Mouse (Mus musculus): ENCODE measurements around the gene Llgl2. TPM values are rescaled to one million over a fixed set of nuclear protein-coding genes. Genes with fewer than 3 reads are reported as not detected.

Llgl2 gene
- total and polyA plus RNA-seq, 3 experiments: 18.4 to 20.3 (median 19.4) TPM

- Histone ChIP-seq H3K4me3 (peak overlapping the region; percentile 95), H3K27ac (peak overlapping the region; percentile 94), H3K79me2 (replicated peaks; ENCODE audit: control insufficient read depth, insufficient read depth, low read length) (peaks cover 4% of the 10 kb centered on the region; the same call in 1 of the 2 replicates), H3K27me3 (ENCODE audit: control insufficient read depth, insufficient read depth, low read length) (no peaks in the 10 kb centered on the region), H3K9ac (ENCODE audit: low read depth, low read length) (peak overlapping the region; percentile 78), H3K36me3 (ENCODE audit: control insufficient read depth, insufficient read depth, low read length) (peaks cover 9% of the 10 kb centered on the region), H3K4me1 (ENCODE audit: control insufficient read depth, insufficient read depth, low read length) (peaks cover 20% of the 10 kb centered on the region)
- 28% methylated on average over 14 of the region's 14 CpGs for WGBS
- peak; percentile 75 to 76 for DNase-seq
- peak; percentile 63 for TF ChIP-seq POLR2A (IDR thresholded peaks at IDR 0.05; ENCODE audit: insufficient read depth, low read depth, low read length)
- 0 out of 2 replicates have a peak, but pooled peaks have one; percentile 22 for TF ChIP-seq EP300 (IDR thresholded peaks at IDR 0.05; ENCODE audit: insufficient read depth, low read depth, low read length)
- no peak for TF ChIP-seq CTCF (IDR thresholded peaks at IDR 0.05)
- intact Hi-C loops (cut with DNase I): loop anchor here (5.0 kb wide), 1 partner anchor 163 kb away; no protein-coding TSS in a partner anchor
These were observed 13.5 kb upstream of the Llgl2 start for GRCm38 (mm10) chr11:115810377-115810776.

- Histone ChIP-seq H3K27me3 (ENCODE audit: control insufficient read depth, insufficient read depth, low read length) (no peaks in the 10 kb centered on the region), H3K27ac (peak overlapping the region; percentile 94), H3K36me3 (ENCODE audit: control insufficient read depth, insufficient read depth, low read length) (peaks cover 6% of the 10 kb centered on the region; the same call in 1 of the 2 replicates), H3K9ac (ENCODE audit: low read depth, low read length) (peak overlapping the region; percentile 78), H3K4me3 (peak overlapping the region; percentile 95), H3K4me1 (ENCODE audit: control insufficient read depth, insufficient read depth, low read length) (peaks cover 18% of the 10 kb centered on the region), H3K79me2 (replicated peaks; ENCODE audit: control insufficient read depth, insufficient read depth, low read length) (peaks cover 4% of the 10 kb centered on the region; the same call in 1 of the 2 replicates)
- intact Hi-C loops (cut with DNase I): loop anchor here (5.0 kb wide), 1 partner anchor 164 kb away; no protein-coding TSS in a partner anchor
- TF ChIP-seq EP300 (IDR thresholded peaks at IDR 0.05; ENCODE audit: insufficient read depth, low read depth, low read length) (no peak), CTCF (IDR thresholded peaks at IDR 0.05) (no peak), POLR2A (IDR thresholded peaks at IDR 0.05; ENCODE audit: insufficient read depth, low read depth, low read length) (no peak)
- WGBS: 27% methylated on average over 20 of the region's 20 CpGs
- DNase-seq: peak in 1 of 2 experiments; percentile 45
These were observed 12.3 kb upstream of the Llgl2 start for GRCm38 (mm10) chr11:115811381-115812093.

GRCm38 (mm10) chr11:115812095-115812494 is 11.8 kb upstream of the Llgl2 start:
- H3K9ac ChIP-seq (ENCODE audit: low read depth, low read length): peak overlapping the region; percentile 78
- peaks cover under 1% of the 10 kb centered on the region; the same call in 1 of the 2 replicates for H3K36me3 ChIP-seq (ENCODE audit: control insufficient read depth, insufficient read depth, low read length)
- H3K4me3 ChIP-seq: peak overlapping the region; percentile 95
- WGBS: 9% methylated on average over 7 of the region's 7 CpGs
- peak; percentile 74 to 77 for DNase-seq
- H3K27me3 ChIP-seq (ENCODE audit: control insufficient read depth, insufficient read depth, low read length): no peaks in the 10 kb centered on the region
- intact Hi-C loops (cut with DNase I): loop anchor here (5.0 kb wide), 1 partner anchor 165 kb away; no protein-coding TSS in a partner anchor
- TF ChIP-seq POLR2A (IDR thresholded peaks at IDR 0.05; ENCODE audit: insufficient read depth, low read depth, low read length): peak; percentile 71; the same call in 1 of the 2 replicates
- TF ChIP-seq CTCF (IDR thresholded peaks at IDR 0.05): no peak
- TF ChIP-seq EP300 (IDR thresholded peaks at IDR 0.05; ENCODE audit: insufficient read depth, low read depth, low read length): peak; percentile 79; the same call in 1 of the 2 replicates
- peaks cover 16% of the 10 kb centered on the region for H3K4me1 ChIP-seq (ENCODE audit: control insufficient read depth, insufficient read depth, low read length)
- peak overlapping the region; percentile 94 for H3K27ac ChIP-seq
- H3K79me2 ChIP-seq (replicated peaks; ENCODE audit: control insufficient read depth, insufficient read depth, low read length): peaks cover 4% of the 10 kb centered on the region; the same call in 1 of the 2 replicates

GRCm38 (mm10) chr11:115812533-115813420 is 11.1 kb upstream of the Llgl2 start:
- no peak for TF ChIP-seq EP300 (IDR thresholded peaks at IDR 0.05; ENCODE audit: insufficient read depth, low read depth, low read length)
- TF ChIP-seq CTCF (IDR thresholded peaks at IDR 0.05): no peak
- TF ChIP-seq POLR2A (IDR thresholded peaks at IDR 0.05; ENCODE audit: insufficient read depth, low read depth, low read length): no peak
- Histone ChIP-seq H3K27ac (peak overlapping the region; percentile 94), H3K36me3 (ENCODE audit: control insufficient read depth, insufficient read depth, low read length) (no peaks in the 10 kb centered on the region), H3K79me2 (replicated peaks; ENCODE audit: control insufficient read depth, insufficient read depth, low read length) (peaks cover 4% of the 10 kb centered on the region; the same call in 1 of the 2 replicates), H3K4me1 (ENCODE audit: control insufficient read depth, insufficient read depth, low read length) (peaks cover 15% of the 10 kb centered on the region), H3K4me3 (peak overlapping the region; percentile 95), H3K27me3 (ENCODE audit: control insufficient read depth, insufficient read depth, low read length) (no peaks in the 10 kb centered on the region), H3K9ac (ENCODE audit: low read depth, low read length) (peak overlapping the region; percentile 78)
- WGBS: 2% methylated on average over 28 of the region's 28 CpGs
- intact Hi-C loops (cut with DNase I): loop anchor here (5.0 kb wide), 1 partner anchor 165 kb away; no protein-coding TSS in a partner anchor
- DNase-seq: peak; percentile 55 to 67

GRCm38 (mm10) chr11:115813507-115814296 is 10.1 kb upstream of the Llgl2 start, which contains the start of gene Caskin2:
Gene Caskin2, minus strand, starts transcription at chr11:115813639.
- intact Hi-C loops (cut with DNase I): loop anchor here (1.0 to 5.0 kb wide), 2 partner anchors 91 to 166 kb away; no protein-coding TSS in a partner anchor
- peak; percentile 94 to 96 for DNase-seq
- Histone ChIP-seq H3K27ac (peak within 1 kb of the TSS; percentile 94), H3K79me2 (replicated peaks; ENCODE audit: control insufficient read depth, insufficient read depth, low read length) (peaks cover 2% of the 10 kb centered on the region; the same call in 1 of the 2 replicates), H3K4me1 (ENCODE audit: control insufficient read depth, insufficient read depth, low read length) (peaks cover 7% of the 10 kb centered on the region), H3K36me3 (ENCODE audit: control insufficient read depth, insufficient read depth, low read length) (no peaks in the 10 kb centered on the region), H3K27me3 (ENCODE audit: control insufficient read depth, insufficient read depth, low read length) (no peaks in the 10 kb centered on the region), H3K9ac (ENCODE audit: low read depth, low read length) (peak within 1 kb of the TSS; percentile 78), H3K4me3 (peak within 1 kb of the TSS; percentile 95)
- WGBS: under 1% methylated on average over 44 of the region's 44 CpGs
- TF ChIP-seq CTCF (IDR thresholded peaks at IDR 0.05) (peak; percentile 88), POLR2A (IDR thresholded peaks at IDR 0.05; ENCODE audit: insufficient read depth, low read depth, low read length) (peak; percentile 91), EP300 (IDR thresholded peaks at IDR 0.05; ENCODE audit: insufficient read depth, low read depth, low read length) (peak; percentile 86)
